Mouse (Mus musculus) hindbrain, embryonic 12.5 days (tissue): Measurements from ENCODE around the gene Ribc2. TPM values are rescaled to one million over a fixed set of nuclear protein-coding genes. Genes with fewer than 3 reads are reported as not detected.

Experiments used
- ATAC-seq: fragments of 200-750 bp; cut with Nextera tagmentation; 2 replicates; pipeline ENCODE4 v1.8.0; 2017; ENCODE audit warnings: moderate TSS enrichment; ENCODE audit not compliant: low FRiP score
- H3K27ac ChIP-seq: fragments of 300-500 bp; sonication (generic); 2 replicates; pipeline ENCODE4 v1.5.1; 2016; ENCODE audit warnings: mild to moderate bottlenecking
- H3K27me3 ChIP-seq: fragments of 300-500 bp; sonication (generic); 2 replicates; pipeline ENCODE4 v1.6.1; 2016; ENCODE audit warnings: mild to moderate bottlenecking
- H3K36me3 ChIP-seq: fragments of 300-500 bp; sonication (generic); 2 replicates; pipeline ENCODE4 v1.6.1; 2016; ENCODE audit warnings: mild to moderate bottlenecking
- H3K4me1 ChIP-seq: fragments of 300-500 bp; sonication (generic); 2 replicates; pipeline ENCODE4 v1.6.1; 2016
- H3K4me2 ChIP-seq: fragments of 300-500 bp; sonication (generic); replicated peaks from 2 replicates; pipeline ENCODE4 v1.6.1; 2016; ENCODE audit warnings: mild to moderate bottlenecking
- H3K4me3 ChIP-seq: fragments of 300-500 bp; sonication (generic); 2 replicates; pipeline ENCODE4 v1.5.1; 2016; ENCODE audit warnings: mild to moderate bottlenecking
- H3K9ac ChIP-seq: fragments of 300-500 bp; sonication (generic); 2 replicates; pipeline ENCODE4 v1.6.1; 2016; ENCODE audit warnings: mild to moderate bottlenecking, moderate library complexity
- H3K9me3 ChIP-seq: fragments of 300-500 bp; sonication (generic); replicated peaks from 2 replicates; pipeline ENCODE4 v1.6.1; 2016; ENCODE audit warnings: mild to moderate bottlenecking
- WGBS: fragments of 180-500 bp; shearing (Covaris S2); methylation state at CpG from one replicate; pipeline ENCODE4 v1.1.7; 2016; 5-methylcytosine and 5-hydroxymethylcytosine counted together
- polyA plus RNA-seq: library from polyadenylated mRNA; unstranded; fragments of >200 nt; fragmentation: Nextera tagmentation; extraction: Ambion mirVana; gene quantifications from 2 replicates; pipeline ENCODE4 v1.2.1, GENCODE M21; 2016

The Ribc2 gene
- polyA plus RNA-seq, 1 experiment from 2014 or later = 1.4 TPM

GRCm38 (mm10) chr15:85182063-85182462 is 50.2 kb downstream of the Ribc2 start:
- 0 out of 2 replicates have a peak, but pooled peaks cover 2% of the 10 kb centered on the region for H3K4me1 ChIP-seq
- no peak overlapping the region for H3K9ac ChIP-seq
- no peak overlapping the region for H3K27ac ChIP-seq
- WGBS = 90% methylated on average over 4 of the region's 4 CpGs
- H3K4me3 ChIP-seq = no peak overlapping the region
- no peak for ATAC-seq
- H3K36me3 ChIP-seq = no peaks in the 10 kb centered on the region
- H3K27me3 ChIP-seq = no peaks in the 10 kb centered on the region
- H3K9me3 ChIP-seq = no peaks in the 10 kb centered on the region
- H3K4me2 ChIP-seq = no peak overlapping the region

DNA sequence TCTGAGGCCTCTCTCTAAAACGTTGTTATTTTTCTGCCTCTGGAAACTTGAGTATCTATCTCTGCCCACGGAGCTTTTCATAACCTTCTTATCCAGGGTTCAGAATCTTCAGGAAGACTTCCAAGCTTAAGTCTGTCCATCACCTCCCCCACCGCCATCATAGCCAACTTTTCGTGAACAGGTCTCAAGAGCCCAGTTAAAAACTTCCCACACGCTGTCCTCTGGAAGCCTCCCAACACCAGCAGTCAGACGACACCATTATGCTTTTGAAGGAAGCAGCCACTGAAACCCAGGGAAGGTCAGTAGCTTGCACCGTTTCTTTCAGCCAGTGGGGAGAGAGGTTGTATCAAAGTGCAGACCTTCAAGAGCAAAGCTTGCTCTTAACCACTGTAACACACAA is 55.0 kb downstream of the Ribc2 start:
- Histone ChIP-seq H3K27ac (no peak overlapping the region), H3K4me2 (no peak overlapping the region), H3K9ac (no peak overlapping the region), H3K4me3 (no peak overlapping the region), H3K9me3 (no peaks in the 10 kb centered on the region), H3K4me1 (0 out of 2 replicates have a peak, but pooled peaks cover 2% of the 10 kb centered on the region), H3K36me3 (no peaks in the 10 kb centered on the region), H3K27me3 (no peaks in the 10 kb centered on the region)
- 73% methylated on average over 7 of the region's 7 CpGs for WGBS
- ATAC-seq = no peak

DNA sequence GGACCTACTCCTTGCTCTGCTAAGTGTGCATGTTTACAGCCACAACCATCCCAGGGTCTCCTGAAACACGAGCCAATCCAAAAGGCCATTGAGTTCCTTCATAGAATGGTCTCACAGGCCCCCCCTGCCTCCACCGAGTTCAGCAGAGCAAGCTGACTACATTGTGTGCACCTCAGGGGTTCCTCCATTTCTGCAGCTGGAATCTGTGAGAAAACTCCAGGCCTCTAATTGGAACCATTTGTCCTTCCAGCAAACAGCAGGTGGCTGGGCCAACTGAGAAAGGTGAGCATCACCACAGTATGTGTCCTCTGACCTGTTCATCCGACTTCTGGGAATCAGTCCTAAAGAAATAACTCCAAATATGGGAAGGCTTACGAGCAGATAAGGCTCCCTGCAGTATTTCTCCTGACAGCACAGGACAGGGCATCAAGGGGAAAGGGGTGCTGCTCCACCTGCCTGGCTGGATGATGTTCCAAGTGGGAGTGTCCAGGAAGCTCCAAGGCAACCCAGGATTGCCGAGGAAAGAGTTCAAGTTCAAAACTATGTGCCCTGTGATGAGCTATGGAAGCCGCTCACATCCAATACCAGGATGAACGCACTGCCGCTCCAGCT is 56.4 kb downstream of the Ribc2 start:
- H3K27ac ChIP-seq = no peak overlapping the region
- H3K9me3 ChIP-seq = no peaks in the 10 kb centered on the region
- no peak overlapping the region for H3K9ac ChIP-seq
- no peaks in the 10 kb centered on the region for H3K27me3 ChIP-seq
- ATAC-seq = no peak
- H3K4me1 ChIP-seq = 0 out of 2 replicates have a peak, but pooled peaks cover 2% of the 10 kb centered on the region
- WGBS = 46% methylated on average over 8 of the region's 8 CpGs
- no peaks in the 10 kb centered on the region for H3K36me3 ChIP-seq
- H3K4me2 ChIP-seq = no peak overlapping the region
- H3K4me3 ChIP-seq = no peak overlapping the region

Other genes starting within 250 kb of the Ribc2 start
- 0.77 and 0.88 TPM in 2 replicates for gene Gm29666, start 212.0 kb upstream of the Ribc2 start, polyA plus RNA-seq
- gene Nup50, start 208.7 kb upstream of the Ribc2 start, polyA plus RNA-seq = 56.4 and 58.0 TPM in 2 replicates
- gene 5031439G07Rik, start 143.5 kb upstream of the Ribc2 start, polyA plus RNA-seq = 18.7 TPM in 2 replicates
- gene Upk3a, start 114.9 kb upstream of the Ribc2 start, polyA plus RNA-seq = 0.19 and 0.21 TPM in 2 replicates
- 22.2 and 24.5 TPM in 2 replicates for gene Fam118a, start 103.1 kb upstream of the Ribc2 start, polyA plus RNA-seq
- 0.10 and 0.28 TPM in 2 replicates for gene Smc1b, start 114 bp upstream of the Ribc2 start, polyA plus RNA-seq
- 110 and 127 TPM in 2 replicates for gene Fbln1, start 73.9 kb downstream of the Ribc2 start, polyA plus RNA-seq
- gene Atxn10, start 204.2 kb downstream of the Ribc2 start, polyA plus RNA-seq = 402 and 422 TPM in 2 replicates